Mouse (Mus musculus): ENCODE results near the gene Padi1.

The Padi1 gene

DNA sequence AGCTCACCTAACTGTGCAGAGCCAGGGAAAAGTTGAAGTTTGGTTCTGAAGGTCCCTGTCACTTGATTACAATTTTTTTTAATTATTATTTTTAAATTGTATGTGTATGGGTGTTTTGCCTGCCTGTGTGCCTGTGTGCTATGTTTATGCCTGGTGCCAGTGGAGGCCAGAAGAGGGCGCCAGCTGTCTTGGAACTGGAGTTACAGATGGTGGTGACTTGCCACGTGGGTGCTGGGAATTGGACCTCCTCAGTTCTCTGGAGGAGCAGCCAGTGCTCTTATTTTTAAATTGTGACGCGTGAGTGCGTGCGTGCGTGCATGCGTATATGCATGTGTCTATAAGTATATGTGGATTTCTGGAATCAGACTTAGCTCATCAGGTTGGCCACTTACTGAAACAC is 28.2 kb downstream of the Padi1 start:
- no peak for DNase-seq (ENCODE audit: inconsistent ontology term)

DNA sequence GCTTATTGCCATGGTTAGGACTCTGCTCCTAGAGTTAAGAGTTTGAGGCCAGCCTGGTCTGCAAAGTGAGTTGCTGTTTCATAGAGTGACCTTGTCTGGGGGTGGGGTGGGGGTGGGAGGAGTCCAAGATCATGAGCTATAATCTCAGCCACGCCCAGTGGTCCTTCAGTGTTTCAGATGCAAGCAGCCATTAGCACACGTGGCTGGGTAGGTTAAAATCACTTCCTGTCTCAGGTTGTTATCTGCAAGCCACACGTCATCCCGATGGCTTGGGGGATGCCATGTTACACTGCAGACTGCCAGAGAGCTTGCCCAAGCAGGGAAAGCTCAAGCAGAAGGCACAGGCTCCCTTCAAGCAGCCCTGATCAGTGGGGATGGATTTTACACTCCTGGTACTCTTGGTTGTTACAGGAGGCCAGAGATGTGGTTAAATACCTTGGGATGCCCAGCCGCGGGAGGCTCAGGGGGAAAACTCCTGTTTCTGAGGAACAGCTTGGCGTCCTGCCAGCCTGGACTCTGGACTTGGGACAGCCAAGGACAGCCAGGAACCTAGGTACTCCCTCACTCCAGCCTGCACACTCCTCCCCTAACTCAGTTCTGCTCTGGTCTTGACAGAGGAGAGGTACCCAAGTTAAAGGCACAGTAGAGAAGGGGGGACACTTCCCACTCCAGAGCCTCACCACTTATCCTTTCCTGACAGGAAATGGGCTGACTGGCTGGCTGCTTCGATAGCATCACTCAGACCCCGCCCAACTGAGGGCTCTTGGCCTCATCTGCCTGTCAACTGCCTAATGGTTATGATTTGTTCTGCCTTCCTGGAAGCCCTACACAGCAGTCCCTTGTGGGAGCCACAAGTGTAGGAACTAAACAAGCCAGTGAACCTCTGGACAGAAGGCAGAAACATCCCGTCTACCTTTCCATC is 29.3 kb downstream of the Padi1 start:
- no peak for DNase-seq (ENCODE audit: inconsistent ontology term)

DNA sequence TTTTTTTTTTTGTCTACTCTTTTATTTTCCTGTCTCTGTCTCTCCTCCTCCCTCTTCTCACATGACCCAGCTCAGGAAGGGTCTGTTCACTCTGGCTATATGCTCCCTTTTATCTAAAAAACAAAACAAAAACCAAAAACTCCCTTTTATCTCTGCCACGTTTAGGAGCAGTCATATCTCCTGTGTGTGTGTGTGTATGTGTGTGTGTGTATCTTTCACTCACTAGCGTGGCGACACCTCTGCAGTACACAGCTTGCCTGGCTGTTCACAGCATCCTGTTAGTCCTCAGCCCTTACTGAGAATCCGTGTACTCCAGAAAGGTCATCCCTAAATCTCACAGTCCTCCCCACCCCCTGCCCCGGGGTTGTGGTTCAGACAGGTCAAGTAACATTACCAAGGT is 30.1 kb downstream of the Padi1 start:
- DNase-seq (ENCODE audit: inconsistent ontology term): no peak

DNA sequence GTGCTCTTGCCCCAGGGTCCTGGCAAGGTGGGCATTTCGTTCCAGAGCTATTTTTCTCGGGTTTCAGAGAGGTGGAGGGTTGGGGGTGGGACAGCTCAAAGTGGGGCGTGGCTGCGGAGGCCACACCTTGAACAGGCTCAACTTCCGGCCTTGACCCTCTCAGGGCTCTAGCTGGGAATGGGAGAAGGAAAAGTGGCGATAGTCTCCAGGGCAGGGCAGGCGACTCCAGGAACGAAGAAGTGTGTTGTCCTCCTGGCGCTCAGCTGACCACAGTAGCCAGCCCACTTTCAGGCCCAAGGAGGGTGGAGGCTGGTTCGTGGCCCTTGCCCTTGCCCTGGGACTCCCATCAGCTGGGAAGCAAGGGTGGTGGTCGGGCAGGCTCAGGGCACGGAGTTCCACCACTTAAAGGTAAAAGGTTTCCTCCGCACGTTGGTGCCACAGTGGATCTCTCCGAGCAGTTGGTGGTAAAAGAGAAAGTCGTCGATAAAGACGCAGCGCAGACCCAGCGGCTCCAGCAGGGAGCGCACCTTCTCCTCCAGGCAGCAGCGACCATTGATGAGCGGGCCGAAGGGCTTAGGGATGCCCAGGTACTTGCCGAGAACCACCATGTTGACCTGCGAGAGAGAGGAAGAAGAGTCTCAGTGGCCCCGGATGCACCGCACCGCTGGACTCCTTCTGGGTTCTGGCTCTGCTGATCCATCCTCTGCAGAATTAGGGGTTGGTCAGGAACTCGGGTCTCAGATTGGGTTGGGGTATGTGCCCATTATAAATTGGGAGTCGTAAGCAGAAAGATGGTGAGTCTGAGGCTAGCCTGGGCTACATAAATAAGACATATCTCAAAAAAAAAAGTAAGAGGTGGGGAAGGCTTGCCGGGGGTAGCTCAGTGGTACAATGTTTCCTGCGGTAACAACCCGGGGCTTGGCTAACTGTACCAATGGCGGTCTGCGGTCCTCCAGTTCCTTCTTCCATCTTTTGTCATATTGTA is 31.0 kb downstream of the Padi1 start:
- DNase-seq (ENCODE audit: inconsistent ontology term): peak; percentile 30

DNA sequence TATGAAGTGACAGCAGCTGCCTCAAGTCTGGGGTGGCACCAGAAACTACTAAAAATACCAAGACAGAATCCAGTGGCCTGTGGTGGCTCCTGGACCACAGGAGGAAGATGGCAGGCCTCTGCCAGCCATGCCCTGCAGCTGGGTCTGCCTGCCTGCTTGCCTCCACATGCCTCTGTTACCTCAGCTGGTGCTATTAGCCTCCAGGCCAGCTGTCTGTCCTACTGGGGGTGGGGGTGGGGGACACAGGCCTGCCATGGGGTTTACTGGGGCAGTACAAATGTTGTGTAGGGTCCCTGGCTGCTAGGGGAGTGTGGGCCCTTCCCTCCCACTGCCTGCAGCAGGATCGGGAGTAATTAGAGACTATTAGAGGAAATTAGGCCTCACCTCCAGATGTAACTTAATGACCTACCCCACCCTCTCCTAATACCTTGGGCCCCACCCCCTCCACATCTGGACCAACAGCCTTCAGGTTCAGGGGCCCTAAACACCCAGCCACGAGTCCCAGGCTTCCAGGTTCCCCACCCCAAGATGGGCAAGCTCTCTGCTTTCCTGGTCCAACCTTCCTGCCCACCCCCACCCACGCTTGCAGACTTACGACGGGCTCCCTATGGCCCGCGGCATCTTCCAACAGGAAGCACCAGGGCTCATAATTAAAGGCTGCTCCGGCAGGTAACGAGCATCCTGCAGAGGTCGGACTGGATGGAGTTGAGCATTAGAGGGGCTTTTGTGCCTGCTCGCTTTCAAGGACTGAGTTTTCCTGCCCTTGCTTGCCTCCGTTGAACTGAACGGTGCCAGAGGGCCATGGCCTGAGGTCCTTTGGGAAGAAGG is 32.0 kb downstream of the Padi1 start:
- no peak for DNase-seq (ENCODE audit: inconsistent ontology term)

DNA sequence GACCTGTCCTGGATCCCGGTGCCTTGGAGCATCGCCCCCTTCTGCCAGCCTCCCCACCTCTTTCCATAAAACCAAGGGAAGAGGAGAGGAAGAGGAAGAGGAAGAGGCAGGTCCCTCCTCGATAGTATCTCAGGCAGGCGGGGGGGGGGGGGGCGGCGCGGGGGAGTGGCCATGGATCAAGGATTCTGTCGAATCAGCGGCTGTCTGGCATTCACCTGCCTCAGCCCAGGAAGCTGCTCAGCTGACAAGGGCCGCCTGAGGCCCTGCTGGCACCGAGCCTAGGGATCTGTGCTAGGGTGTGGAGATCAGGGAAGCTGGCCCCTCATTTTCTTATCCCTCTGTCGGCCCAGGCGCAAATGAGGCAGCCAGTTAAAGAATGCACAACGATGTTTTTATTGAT is 33.0 kb downstream of the Padi1 start:
- no peak for DNase-seq (ENCODE audit: inconsistent ontology term)

DNA sequence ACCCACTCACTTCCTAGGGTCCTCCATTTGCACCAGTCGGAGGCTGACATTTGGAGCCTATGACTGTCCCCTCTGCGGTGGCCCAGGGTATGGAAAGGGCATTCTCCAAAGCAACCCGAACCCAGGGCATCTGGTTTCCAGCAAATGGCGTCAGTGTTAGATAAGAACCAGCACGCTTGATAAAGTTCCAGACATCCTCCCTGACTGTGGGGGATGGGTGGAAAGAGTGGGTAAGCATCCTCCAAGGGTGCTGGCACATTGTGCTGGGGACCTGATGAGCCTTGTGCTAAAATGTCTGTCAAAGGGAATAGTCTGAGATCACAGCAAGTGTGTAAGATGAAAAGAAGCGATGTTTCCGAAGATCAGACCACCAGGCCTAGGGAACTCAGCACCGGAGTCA is 33.4 kb downstream of the Padi1 start:
- DNase-seq (ENCODE audit: inconsistent ontology term): no peak

DNA sequence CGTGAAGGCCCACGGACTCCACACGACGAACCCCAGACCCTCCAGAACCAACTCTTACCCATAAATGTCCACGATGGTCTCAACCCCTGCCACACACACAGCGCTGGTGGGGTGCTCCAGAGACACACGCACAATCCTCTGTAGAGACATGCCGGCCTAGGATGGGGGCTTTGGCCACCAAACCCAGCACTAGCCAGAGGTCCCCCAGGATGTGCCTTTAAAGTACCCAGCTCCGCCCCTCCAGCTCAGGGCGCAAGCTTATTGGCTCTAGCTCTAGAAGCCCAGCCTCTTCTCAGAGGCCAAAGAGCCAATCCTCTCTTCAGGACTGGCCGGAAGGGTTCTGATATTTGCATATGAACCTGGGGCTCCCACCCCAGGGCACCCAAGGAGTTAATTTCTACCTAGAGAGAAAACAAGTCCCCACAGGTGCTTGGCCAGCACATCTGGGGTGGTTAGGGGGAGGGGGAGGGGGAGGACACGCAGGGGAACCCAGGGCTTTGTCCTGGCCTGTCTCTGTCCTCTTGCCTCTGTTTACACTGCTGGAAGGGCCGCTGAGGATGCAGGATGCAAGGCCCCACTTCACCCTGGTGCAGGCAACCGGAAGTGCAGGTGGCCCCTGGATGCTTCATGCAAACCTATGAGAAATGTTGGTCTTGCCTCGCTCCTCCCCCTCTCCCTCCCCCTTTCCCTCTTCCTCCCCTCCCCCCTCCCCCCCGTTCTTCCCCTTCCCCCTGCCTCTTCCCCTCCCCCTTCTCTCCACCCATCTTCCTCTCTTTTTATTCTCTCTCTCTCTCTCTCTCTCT is 34.9 kb downstream of the Padi1 start, which contains the start of gene Padi3:
Padi3 (minus strand) TSS at position 191 of the 803 bp plus-strand sequence.
- DNase-seq (ENCODE audit: inconsistent ontology term): no peak

DNA sequence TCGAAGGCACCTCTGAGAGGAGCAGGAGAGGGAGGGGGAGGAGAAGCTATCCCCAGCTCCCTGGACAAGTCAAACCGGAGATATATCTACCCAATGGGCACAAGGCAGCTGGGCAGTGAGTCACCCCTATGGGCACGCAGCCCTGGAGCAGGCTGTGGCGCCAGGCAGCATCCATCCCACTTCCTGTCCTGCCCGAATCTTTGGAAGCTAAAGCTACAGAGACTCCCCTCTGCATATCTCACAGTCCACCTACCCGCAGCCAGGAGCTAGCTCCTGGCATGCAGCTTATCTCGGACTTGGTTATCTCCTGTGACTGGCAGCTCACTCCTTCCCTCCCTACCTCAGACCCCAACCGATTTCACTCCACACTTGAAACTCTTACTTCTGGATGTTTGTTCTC is 36.5 kb downstream of the Padi1 start:
- peak; percentile 40 for DNase-seq (ENCODE audit: inconsistent ontology term)

DNA sequence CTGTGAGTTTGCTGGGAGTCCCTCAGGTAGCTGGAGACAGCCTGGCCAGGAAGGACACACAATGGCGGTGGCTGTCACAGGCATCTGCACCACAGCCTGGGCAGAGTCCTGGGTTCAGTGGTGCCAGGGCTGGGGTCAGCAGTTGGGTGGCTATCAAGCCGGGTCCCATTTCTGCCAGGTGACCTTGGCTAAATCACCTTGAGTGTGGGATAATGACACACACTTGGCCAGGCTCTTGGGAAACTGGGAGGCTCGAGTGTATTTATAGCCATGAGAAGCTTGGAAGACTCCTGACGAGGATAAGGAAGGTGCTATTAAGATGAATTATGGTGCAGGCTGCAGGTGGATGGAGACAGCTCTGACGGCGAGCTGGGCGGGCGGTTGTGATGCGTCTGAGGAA is 41.0 kb downstream of the Padi1 start:
- no peak for DNase-seq (ENCODE audit: inconsistent ontology term)

DNA sequence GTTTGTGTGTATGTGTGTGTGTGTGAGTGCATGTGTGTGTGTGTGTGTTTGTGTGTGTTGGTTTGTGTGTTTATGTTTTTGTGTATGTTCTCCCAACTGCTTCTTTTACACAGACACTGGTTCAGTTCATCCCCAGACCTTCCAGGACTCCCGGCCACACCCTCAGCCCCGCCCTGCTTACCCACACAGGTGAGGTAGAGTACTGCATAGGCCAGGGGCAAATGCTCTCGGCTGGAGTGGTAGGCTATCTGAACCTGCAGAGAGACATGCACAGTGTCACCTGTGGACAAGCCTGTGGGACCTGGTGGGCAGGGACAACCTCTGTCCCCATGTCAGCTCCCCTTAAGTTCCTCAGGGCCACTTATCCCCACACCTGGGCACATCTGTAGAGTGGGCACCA is 44.2 kb downstream of the Padi1 start:
- no peak for DNase-seq (ENCODE audit: inconsistent ontology term)

DNA sequence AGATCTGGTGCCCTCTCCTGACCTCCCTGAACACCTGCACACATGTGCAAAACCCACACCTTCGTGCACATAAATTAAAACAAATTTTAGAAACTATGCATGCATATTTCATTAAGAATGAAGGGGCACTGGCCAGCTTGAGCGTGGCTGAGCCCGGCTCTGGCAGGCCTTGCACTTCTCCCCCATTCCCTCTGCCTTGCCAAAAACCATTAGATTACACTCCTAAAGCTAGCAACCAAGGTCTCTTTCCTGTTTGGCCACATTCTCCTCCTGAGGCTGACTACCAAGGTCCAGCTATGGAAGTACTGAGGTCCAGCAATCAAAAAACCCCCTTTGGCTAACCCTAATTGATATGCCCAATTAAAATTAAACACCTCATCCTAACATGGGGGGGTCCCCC is 48.8 kb downstream of the Padi1 start:
- DNase-seq (ENCODE audit: inconsistent ontology term): no peak

DNA sequence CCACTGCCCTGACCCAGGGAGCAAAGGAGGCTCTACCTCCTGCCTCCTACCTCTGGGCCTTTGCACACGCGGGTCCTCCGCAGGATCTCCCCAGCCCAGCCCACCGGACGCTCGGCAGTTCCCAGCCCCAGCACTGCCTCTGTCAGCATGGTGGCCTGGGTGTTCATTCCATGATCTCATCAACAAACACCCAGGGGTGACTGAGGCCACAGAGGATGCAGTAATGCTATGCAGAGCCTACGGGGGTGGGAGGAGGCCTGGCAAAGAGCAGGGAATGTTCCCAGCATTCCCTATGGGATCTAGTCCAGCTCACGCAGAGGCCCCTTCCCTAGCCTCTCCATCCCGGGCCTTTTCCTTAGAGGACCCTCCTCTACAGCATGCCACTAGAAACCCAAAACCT is 50.9 kb downstream of the Padi1 start:
- no peak for DNase-seq (ENCODE audit: inconsistent ontology term)

DNA sequence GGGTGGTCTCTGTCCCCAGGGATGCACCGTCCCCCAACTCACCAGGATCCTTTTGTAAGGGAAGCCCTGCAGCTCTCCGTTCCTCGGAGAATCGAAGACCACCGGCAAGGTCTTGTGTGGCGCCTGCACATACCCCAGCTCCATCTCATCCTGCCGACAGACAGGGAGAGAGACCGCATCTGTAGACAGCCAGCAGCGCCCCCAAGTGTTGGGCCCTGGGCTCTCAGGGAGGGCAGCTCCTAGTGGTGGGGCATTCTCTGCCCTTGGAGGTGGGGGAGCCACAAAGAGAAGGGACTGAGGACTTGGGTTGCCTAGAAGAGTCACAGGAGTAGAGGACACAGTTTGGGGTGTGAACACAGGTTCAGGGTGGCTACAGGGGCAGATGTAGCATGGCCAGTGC is 51.8 kb downstream of the Padi1 start:
- no peak for DNase-seq (ENCODE audit: inconsistent ontology term)

DNA sequence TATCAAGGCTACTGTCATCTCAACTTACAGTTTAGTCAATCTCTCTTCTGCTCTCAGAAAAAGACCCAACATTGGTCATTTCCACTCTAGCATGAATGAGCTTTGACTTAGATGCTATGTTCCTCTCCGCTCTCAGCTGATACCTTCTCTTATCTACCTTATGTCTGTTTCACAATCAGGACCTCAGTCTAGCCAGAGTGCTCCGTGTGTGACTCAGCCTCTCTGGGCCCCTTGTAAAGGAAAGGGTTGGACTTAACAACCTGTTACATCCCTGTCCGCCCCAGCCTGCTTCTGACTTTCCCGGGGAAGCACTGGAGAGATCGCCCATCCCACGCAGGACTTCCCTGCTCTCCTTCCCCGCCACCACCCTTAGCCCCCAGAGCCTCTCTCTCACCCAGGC is 53.0 kb downstream of the Padi1 start:
- no peak for DNase-seq (ENCODE audit: inconsistent ontology term)

DNA sequence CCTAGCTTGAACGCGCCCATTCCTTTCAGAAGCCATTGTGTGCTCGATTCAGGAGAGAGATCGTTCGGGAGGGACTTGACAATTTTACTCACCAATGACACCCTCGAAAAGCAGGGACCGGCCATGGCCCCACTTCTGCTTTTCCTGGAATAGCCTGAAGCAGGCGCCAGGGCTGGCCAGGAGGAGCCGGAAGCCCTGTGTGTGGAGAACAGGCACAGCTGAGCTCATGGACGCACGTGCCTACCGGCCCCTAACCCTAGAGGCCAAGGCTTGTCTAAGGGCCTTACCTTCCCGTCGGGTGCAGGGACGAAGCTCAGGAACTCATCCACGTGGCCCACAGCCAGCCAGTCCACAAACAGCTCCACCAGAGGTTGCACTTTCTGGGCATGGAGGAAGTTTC is 54.5 kb downstream of the Padi1 start:
- no peak for DNase-seq (ENCODE audit: inconsistent ontology term)

DNA sequence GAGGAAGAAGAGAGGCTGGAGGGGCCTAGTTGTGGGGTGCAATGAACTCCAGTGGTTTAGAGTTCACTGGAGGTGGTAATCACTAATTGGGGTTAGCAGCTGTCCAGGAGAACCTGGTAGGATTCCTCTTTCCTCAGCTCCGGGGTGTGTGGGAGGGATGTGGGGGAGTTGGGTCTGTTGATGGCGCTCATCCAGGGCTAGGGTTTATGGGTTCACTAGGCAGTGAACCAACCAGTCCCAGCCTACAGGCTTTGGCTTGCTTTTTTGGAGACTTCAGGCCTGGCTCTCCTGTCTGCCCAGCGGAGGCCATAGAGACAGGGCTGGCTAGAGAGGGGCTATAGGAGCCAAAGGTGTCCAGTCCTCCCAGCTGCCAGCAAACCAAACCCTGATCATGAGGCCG is 55.6 kb downstream of the Padi1 start:
- DNase-seq (ENCODE audit: inconsistent ontology term): no peak

DNA sequence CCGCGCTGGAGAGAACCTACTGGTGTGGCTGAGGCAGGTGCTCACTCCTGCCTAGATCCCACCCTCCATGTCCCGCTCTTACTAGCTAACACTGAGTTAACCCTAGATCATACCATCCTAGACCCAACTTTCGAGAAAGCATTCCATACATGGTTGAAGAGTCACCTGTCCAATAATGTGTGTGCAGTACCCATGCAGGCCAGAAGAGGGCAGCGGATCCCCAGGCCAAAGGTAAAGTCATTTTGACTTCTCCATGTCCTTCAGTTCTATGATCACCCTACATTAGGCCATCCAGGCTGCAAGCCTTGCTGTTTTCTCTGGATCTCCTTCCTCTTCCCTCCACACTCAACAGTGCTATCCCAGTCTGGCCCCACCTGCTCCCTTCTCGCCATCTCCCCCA is 56.6 kb downstream of the Padi1 start:
- DNase-seq (ENCODE audit: inconsistent ontology term): peak; percentile 39

DNA sequence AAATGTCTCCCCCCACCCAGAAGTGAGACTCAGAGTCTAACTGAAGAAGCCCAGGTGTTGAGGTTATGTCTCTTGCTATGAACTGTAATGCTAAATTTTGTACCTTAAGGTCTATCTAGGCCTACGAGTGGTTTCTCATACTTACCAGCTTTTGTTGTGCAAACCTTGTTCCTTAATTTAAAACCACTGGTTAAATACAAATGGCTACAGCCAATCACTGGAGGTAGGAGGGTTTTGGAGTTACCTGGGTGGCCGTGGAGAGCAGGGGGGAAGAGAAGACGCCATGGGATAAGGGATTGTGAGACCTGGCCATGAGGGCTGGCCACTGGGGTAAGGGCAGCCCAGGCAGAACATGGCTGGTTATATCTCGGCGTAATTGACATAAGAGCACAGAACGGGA is 57.3 kb downstream of the Padi1 start:
- DNase-seq (ENCODE audit: inconsistent ontology term): no peak

DNA sequence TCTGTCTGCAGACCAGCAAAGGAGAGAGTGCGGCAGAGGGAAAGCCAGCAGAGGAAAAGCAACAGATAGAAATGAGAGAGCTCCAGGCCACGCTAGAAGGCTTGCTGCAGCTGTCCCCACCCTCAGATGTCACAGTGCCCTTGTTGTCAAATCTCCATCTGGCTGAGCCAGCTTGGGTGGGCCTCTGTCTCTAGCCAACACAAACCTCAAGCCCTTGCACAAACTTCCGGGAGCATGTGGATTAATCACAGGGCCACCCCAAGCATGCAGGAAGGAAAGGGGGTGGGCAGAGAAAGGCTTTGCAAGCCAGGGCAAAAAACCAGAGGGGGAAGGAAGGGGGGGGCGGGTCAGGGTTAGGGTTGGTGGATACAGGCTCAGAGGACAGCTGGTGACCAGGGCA is 58.2 kb downstream of the Padi1 start:
- DNase-seq (ENCODE audit: inconsistent ontology term): peak; percentile 5

DNA sequence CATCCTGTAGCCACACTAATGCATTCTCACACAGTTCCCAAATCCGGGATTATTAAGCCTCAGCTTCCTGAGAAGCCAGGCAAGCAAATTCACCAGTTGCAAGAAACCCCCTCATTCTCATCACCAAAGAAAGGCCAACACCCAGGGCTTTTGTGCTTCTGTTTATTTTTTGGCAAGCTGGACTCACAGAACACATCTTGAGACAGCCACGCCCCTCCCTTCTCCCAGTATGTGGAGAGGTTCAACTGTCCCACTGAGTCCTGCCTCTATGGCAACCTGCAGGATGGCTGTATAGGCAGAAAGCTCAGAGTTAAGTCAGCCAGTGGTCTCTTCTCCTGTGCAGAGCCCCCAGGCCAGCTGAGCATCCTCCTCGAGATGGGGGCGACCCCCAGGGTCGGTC is 60.4 kb downstream of the Padi1 start:
- no peak for DNase-seq (ENCODE audit: inconsistent ontology term)
